Mouse (Mus musculus) kidney, embryonic 14.5 days (tissue): Measurements from ENCODE around the gene Gm21973. TPM values are rescaled to one million over a fixed set of nuclear protein-coding genes. Genes with fewer than 3 reads are reported as not detected.

ENCODE experiments used
- ATAC-seq: fragments of 200-750 bp; cut with Nextera tagmentation; 2 replicates; pipeline ENCODE4 v1.8.0; 2017; ENCODE audit warnings: moderate number of reproducible peaks, mild to moderate bottlenecking, moderate TSS enrichment, moderate library complexity; ENCODE audit not compliant: low FRiP score, low TSS enrichment
- H3K27ac ChIP-seq: fragments of 300-500 bp; sonication (generic); 2 replicates; pipeline ENCODE4 v1.5.1; 2014; ENCODE audit warnings: low read depth, mild to moderate bottlenecking, low read length, moderate library complexity, mixed read lengths
- H3K27me3 ChIP-seq: fragments of 300-500 bp; sonication (generic); 2 replicates; pipeline ENCODE4 v1.6.1; 2014; ENCODE audit warnings: mild to moderate bottlenecking, low read length; ENCODE audit not compliant: control insufficient read depth, insufficient read depth
- H3K36me3 ChIP-seq: fragments of 300-500 bp; sonication (generic); 2 replicates; pipeline ENCODE4 v1.6.1; 2014; ENCODE audit warnings: low read length, mixed read lengths; ENCODE audit not compliant: control insufficient read depth, insufficient read depth
- H3K4me1 ChIP-seq: fragments of 300-500 bp; sonication (generic); 2 replicates; pipeline ENCODE4 v1.6.1; 2014; ENCODE audit warnings: low read length, mixed read lengths; ENCODE audit not compliant: control insufficient read depth, insufficient read depth
- H3K4me2 ChIP-seq: fragments of 300-500 bp; sonication (generic); replicated peaks from 2 replicates; pipeline ENCODE4 v1.6.1; 2014; ENCODE audit warnings: low read depth, mild to moderate bottlenecking, low read length
- H3K4me3 ChIP-seq: fragments of 300-500 bp; sonication (generic); 2 replicates; pipeline ENCODE4 v1.5.1; 2014; ENCODE audit warnings: mild to moderate bottlenecking, low read length
- H3K9ac ChIP-seq: fragments of 300-500 bp; sonication (generic); 2 replicates; pipeline ENCODE4 v1.6.1; 2014; ENCODE audit warnings: low read depth, mild to moderate bottlenecking, low read length, moderate library complexity
- H3K9me3 ChIP-seq: fragments of 300-500 bp; sonication (generic); 2 replicates; pipeline ENCODE4 v1.6.1; 2016; ENCODE audit warnings: low read length; ENCODE audit not compliant: control insufficient read depth
- WGBS: fragments of 180-500 bp; shearing (Covaris S2); extraction: QIAGEN DNeasy Blood & Tissue Kit; methylation state at CpG from one replicate; pipeline ENCODE4 v1.1.7; 2014; 5-methylcytosine and 5-hydroxymethylcytosine counted together
- polyA plus RNA-seq: library from polyadenylated mRNA; unstranded; fragments of >200 nt; fragmentation: Nextera tagmentation; extraction: Ambion mirVana; gene quantifications from 2 replicates; pipeline ENCODE4 v1.2.1, GENCODE M21; 2014

Gm21973 gene
- polyA plus RNA-seq, 1 experiment from 2014 or later: not detected

GRCm38 (mm10) chr15:10421785-10422144, 96.6 kb downstream of the Gm21973 start:
- Histone ChIP-seq H3K9ac (no peak overlapping the region), H3K27ac (no peak overlapping the region), H3K4me2 (no peak overlapping the region), H3K4me3 (no peak overlapping the region), H3K27me3 (no peaks in the 10 kb centered on the region), H3K4me1 (no peaks in the 10 kb centered on the region), H3K9me3 (no peaks in the 10 kb centered on the region), H3K36me3 (no peaks in the 10 kb centered on the region)
- ATAC-seq: no peak
- WGBS: 80% methylated on average over 1 of the region's 1 CpGs

Other genes with a start within 250 kb of the Gm21973 start
- 1.4 and 2.5 TPM in 2 replicates for gene Prlr, start 148.1 kb upstream of the Gm21973 start, polyA plus RNA-seq
- 1.3 and 1.5 TPM in 2 replicates for gene Agxt2, start 33.2 kb downstream of the Gm21973 start, polyA plus RNA-seq
- gene Dnajc21, start 145.1 kb downstream of the Gm21973 start, polyA plus RNA-seq: 17.1 and 20.3 TPM in 2 replicates
- gene Brix1, start 160.6 kb downstream of the Gm21973 start, polyA plus RNA-seq: 127 and 165 TPM in 2 replicates
- 25.3 and 29.1 TPM in 2 replicates for gene Rad1, start 160.6 kb downstream of the Gm21973 start, polyA plus RNA-seq
- gene Ttc23l, start 233.3 kb downstream of the Gm21973 start, polyA plus RNA-seq: not detected in 2 replicates